In the genomic region with DNA sequence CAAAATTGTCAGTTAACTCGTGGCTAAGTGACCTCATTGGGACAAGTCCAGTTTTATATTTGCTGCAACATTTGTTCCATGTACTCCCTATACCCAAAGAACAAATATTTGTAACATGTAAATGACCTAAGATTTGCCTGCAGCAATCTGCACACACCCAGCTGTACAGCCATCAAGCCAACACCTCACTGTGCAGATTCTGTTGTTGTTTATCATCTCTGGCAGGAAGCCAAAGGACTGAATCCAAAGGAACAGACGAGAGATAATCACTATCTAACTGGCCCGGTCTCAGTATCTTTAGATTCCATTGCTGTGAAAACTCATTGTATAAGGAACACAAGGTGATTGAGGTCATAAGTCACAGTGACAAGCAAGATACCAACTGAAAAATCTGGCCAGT, we compare ENCODE assay signal across 12 mouse cellular contexts.
DNase-seq lines count a peak whose midpoint lies in the region; ATAC-seq and TF ChIP-seq lines count a peak whose summit lies in the region.
"Had no signal": no experiment of that assay in that cellular context is flagged by ENCODE, and none has a peak within 500 bp of the region (broad histone marks: within the 10 kb centered on the region; RNA-seq: fewer than 3 reads in every experiment).

No protein-coding gene starts in this region.

- no peak for TF ChIP-seq RAD21 in MEL (IDR thresholded peaks at IDR 0.05; ENCODE audit: low read depth, low read length)

- no peak for TF ChIP-seq POLR2A in limb, embryonic 14.5 days (IDR thresholded peaks at IDR 0.05; ENCODE audit: borderline replicate concordance, extremely low read depth, insufficient read depth, insufficient read length)
- no peak for TF ChIP-seq POLR2A in MEL (IDR thresholded peaks at IDR 0.05; ENCODE audit: control insufficient read depth in 1 of 2, insufficient read depth in 1 of 2, low read depth in 1 of 2, low read length in 2 of 2, poor library complexity in 1 of 2)

- H3K9me3 ChIP-seq in limb, embryonic 14.5 days (ENCODE audit: control insufficient read depth, low read length) = no peaks in the 10 kb centered on the region
- no peaks in the 10 kb centered on the region for H3K9me3 ChIP-seq in limb, embryonic 10.5 days (replicated peaks)
- no peaks in the 10 kb centered on the region for H3K9me3 ChIP-seq in MEL (replicated peaks; ENCODE audit: insufficient read depth, low read length)
- H3K9me3 ChIP-seq: limb, embryonic 13.5 days had no signal

- WGBS in limb, embryonic 14.5 days = 54% methylated on average over 3 of the region's 3 CpGs
- WGBS in limb, embryonic 10.5 days = 82% methylated on average over 3 of the region's 3 CpGs

- no peak for TF ChIP-seq CTCF in MEL (IDR thresholded peaks at IDR 0.05 in 2 of 3, conservative IDR thresholded peaks at IDR 0.05 in 1 of 3; ENCODE audit: control insufficient read depth in 1 of 3, insufficient read depth in 1 of 3, low read depth in 2 of 3, low read length in 3 of 3, poor library complexity in 1 of 3, severe bottlenecking in 1 of 3)

- no peaks in the 10 kb centered on the region for H3K4me1 ChIP-seq in limb, embryonic 14.5 days (ENCODE audit: control insufficient read depth, insufficient read depth, low read length)
- H3K4me1 ChIP-seq in limb, embryonic 10.5 days = no peaks in the 10 kb centered on the region
- H3K4me1 ChIP-seq in MEL (ENCODE audit: control insufficient read depth in 1 of 2, insufficient read depth in 2 of 2, low read length in 2 of 2) = no peaks in the 10 kb centered on the region
- H3K4me1 ChIP-seq: limb, embryonic 13.5 days had no signal

- no peaks in the 10 kb centered on the region for H3K79me2 ChIP-seq in MEL (ENCODE audit: control insufficient read depth, insufficient read depth, low read length, poor library complexity)

- no peak overlapping the region for H3K4me2 ChIP-seq in limb, embryonic 14.5 days (replicated peaks; ENCODE audit: low read depth, low read length, severe bottlenecking)
- H3K4me2 ChIP-seq: limb, embryonic 13.5 days had no signal

- TF ChIP-seq EP300 in MEL (IDR thresholded peaks at IDR 0.05; ENCODE audit: low read depth in 1 of 2, low read length in 2 of 2) = peak in 1 of 2 experiments; percentile 34; a peak in 1 of 4 replicates

- no peak for ATAC-seq in limb, embryonic 14.5 days (ENCODE audit: low FRiP score, low read depth)
- ATAC-seq in erythroblast, adult 5-6 weeks (replicated peaks; ENCODE audit: low FRiP score, poor library complexity, severe bottlenecking) = no peak

- no peaks in the 10 kb centered on the region for H3K27me3 ChIP-seq in limb, embryonic 14.5 days (ENCODE audit: control insufficient read depth, insufficient read depth, low read length)
- no peaks in the 10 kb centered on the region for H3K27me3 ChIP-seq in limb, embryonic 10.5 days (ENCODE audit: low read depth, poor library complexity, severe bottlenecking)
- no peaks in the 10 kb centered on the region; a peak in 1 of 4 replicates for H3K27me3 ChIP-seq in MEL (ENCODE audit: control insufficient read depth in 1 of 2, insufficient read depth in 2 of 2, low read length in 2 of 2)
- H3K27me3 ChIP-seq: limb, embryonic 13.5 days had no signal

- intact Hi-C loops in heart, postnatal 10 days (cut with DNase I) = no loop called here

- H3K27ac ChIP-seq in limb, embryonic 14.5 days (replicated peaks; ENCODE audit: low read depth, low read length) = no peak overlapping the region
- no peak overlapping the region for H3K27ac ChIP-seq in limb, embryonic 10.5 days
- H3K27ac ChIP-seq in MEL (ENCODE audit: control insufficient read depth, low read depth, low read length) = no peak overlapping the region
- H3K27ac ChIP-seq: layer of hippocampus, adult 2 months; limb, embryonic 13.5 days had no signal

- H3K9ac ChIP-seq in limb, embryonic 14.5 days (ENCODE audit: low read depth, low read length, severe bottlenecking) = no peak overlapping the region
- H3K9ac ChIP-seq in MEL (ENCODE audit: control insufficient read depth, low read depth, low read length, poor library complexity, severe bottlenecking) = no peak overlapping the region
- H3K9ac ChIP-seq: limb, embryonic 13.5 days had no signal

- H3K4me3 ChIP-seq in limb, embryonic 14.5 days (replicated peaks; ENCODE audit: low read length) = no peak overlapping the region
- no peak overlapping the region for H3K4me3 ChIP-seq in limb, embryonic 10.5 days
- H3K4me3 ChIP-seq in MEL (ENCODE audit: control insufficient read depth in 1 of 2, insufficient read depth in 1 of 2, low read depth in 2 of 2, low read length in 2 of 2) = no peak overlapping the region
- H3K4me3 ChIP-seq: layer of hippocampus, adult 2 months; limb, embryonic 13.5 days had no signal

- H3K36me3 ChIP-seq in limb, embryonic 14.5 days (ENCODE audit: control insufficient read depth, insufficient read depth, low read length) = no peaks in the 10 kb centered on the region
- no peaks in the 10 kb centered on the region for H3K36me3 ChIP-seq in limb, embryonic 10.5 days
- no peaks in the 10 kb centered on the region for H3K36me3 ChIP-seq in MEL (ENCODE audit: control insufficient read depth in 1 of 2, insufficient read depth in 2 of 2, low read length in 2 of 2)
- H3K36me3 ChIP-seq: limb, embryonic 13.5 days had no signal

- DNase-seq in limb, embryonic 14.5 days (ENCODE audit: low spot score) = peak; percentile 48
- DNase-seq in limb, embryonic 10.5 days (ENCODE audit: low spot score) = no peak
- DNase-seq in MEL (ENCODE audit: low read depth, low spot score) = peak; percentile 13
- peak; percentile 14 for DNase-seq in Muller cell, postnatal 12 days (ENCODE audit: inconsistent ontology term)
- peak; percentile 24 to 50 for DNase-seq in heart, postnatal 10 days
- DNase-seq in layer of hippocampus, postnatal 36 days = no peak
- DNase-seq: adrenal gland, adult 8-10 months; right cerebral cortex, postnatal 4 days; thymus, postnatal 25 days had no signal

TF ChIP-seq in MEL, 35 proteins besides CTCF, POLR2A, EP300 and RAD21:
- TF ChIP-seq TCF12 (IDR thresholded peaks at IDR 0.05; ENCODE audit: low read depth, low read length) (peak; percentile 50), JUND (IDR thresholded peaks at IDR 0.05; ENCODE audit: low read depth, low read length) (no peak), GATA1 (IDR thresholded peaks at IDR 0.05; ENCODE audit: low read depth, low read length) (no peak), RCOR1 (IDR thresholded peaks at IDR 0.05; ENCODE audit: low read depth, low read length) (0 out of 2 replicates have a peak, but pooled peaks have one; percentile 19)

Comparison
In these comparisons a context has a peak if more than half of its experiments do, and no peak if none do; other contexts are left out.
1. DNase-seq: peak in limb, embryonic 14.5 days (single experiment), MEL (single experiment), Muller cell, postnatal 12 days (single experiment) and heart, postnatal 10 days (2 of 2); none in limb, embryonic 10.5 days (single experiment) and layer of hippocampus, postnatal 36 days (0 of 2).